Mouse (Mus musculus) lung, embryonic 16.5 days (tissue): ENCODE measurements around the gene Ncan. TPM values are rescaled to one million over a fixed set of nuclear protein-coding genes. Genes with fewer than 3 reads are reported as not detected.
A peak's percentile ranks its signal among the peaks of the same experiment; 100 is the strongest.

ENCODE experiments used
- ATAC-seq: fragments of 200-750 bp; cut with Nextera tagmentation; 2 replicates; pipeline ENCODE4 v1.8.0; 2017; ENCODE audit warnings: low read depth, mild to moderate bottlenecking, moderate library complexity
- H3K27ac ChIP-seq: fragments of 300-500 bp; sonication (generic); 2 replicates; pipeline ENCODE4 v1.5.1; 2014; ENCODE audit warnings: mild to moderate bottlenecking, control low read depth, low read length
- H3K27me3 ChIP-seq: fragments of 300-500 bp; sonication (generic); 2 replicates; pipeline ENCODE4 v1.6.1; 2014; ENCODE audit warnings: low read depth, low read length, mixed read lengths; ENCODE audit not compliant: control insufficient read depth, insufficient read depth
- H3K36me3 ChIP-seq: fragments of 300-500 bp; sonication (generic); 2 replicates; pipeline ENCODE4 v1.6.1; 2014; ENCODE audit warnings: low read length; ENCODE audit not compliant: control insufficient read depth, insufficient read depth
- H3K4me1 ChIP-seq: fragments of 300-500 bp; sonication (generic); replicated peaks from 2 replicates; pipeline ENCODE4 v1.6.1; 2014; ENCODE audit warnings: low read length, mixed read lengths; ENCODE audit not compliant: control insufficient read depth, insufficient read depth
- H3K4me2 ChIP-seq: fragments of 300-500 bp; sonication (generic); 2 replicates; pipeline ENCODE4 v1.6.1; 2014; ENCODE audit warnings: low read depth, low read length, control low read depth
- H3K4me3 ChIP-seq: fragments of 300-500 bp; sonication (generic); 2 replicates; pipeline ENCODE4 v1.5.1; 2014; ENCODE audit warnings: mild to moderate bottlenecking, low read length, control low read depth
- H3K9ac ChIP-seq: fragments of 300-500 bp; sonication (generic); 2 replicates; pipeline ENCODE4 v1.6.1; 2014; ENCODE audit warnings: low read length, control low read depth
- H3K9me3 ChIP-seq: fragments of 300-500 bp; sonication (generic); 2 replicates; pipeline ENCODE4 v1.6.1; 2016; ENCODE audit warnings: low read length; ENCODE audit not compliant: control insufficient read depth
- WGBS: fragments of 180-500 bp; shearing (Covaris S2); extraction: QIAGEN DNeasy Blood & Tissue Kit; methylation state at CpG from one replicate; pipeline ENCODE4 v1.1.7; 2014; 5-methylcytosine and 5-hydroxymethylcytosine counted together
- polyA plus RNA-seq: library from polyadenylated mRNA; unstranded; fragments of >200 nt; fragmentation: Nextera tagmentation; extraction: Ambion mirVana; gene quantifications from 2 replicates; pipeline ENCODE4 v1.2.1, GENCODE M21; 2015

The Ncan gene
- polyA plus RNA-seq, 1 experiment from 2014 or later = 0.21 TPM

- no peak overlapping the region for H3K4me3 ChIP-seq
- H3K9me3 ChIP-seq = no peaks in the 10 kb centered on the region
- H3K27ac ChIP-seq = no peak overlapping the region
- no peaks in the 10 kb centered on the region; the same call in 1 of the 2 replicates for H3K27me3 ChIP-seq
- H3K4me1 ChIP-seq = 0 out of 2 replicates have a peak, but pooled peaks cover 2% of the 10 kb centered on the region
- H3K36me3 ChIP-seq = no peaks in the 10 kb centered on the region
- H3K9ac ChIP-seq = no peak overlapping the region
- peak; percentile 97 for ATAC-seq
- WGBS = 15% methylated on average over 20 of the region's 22 CpGs
- peak overlapping the region; percentile 35; the same call in 1 of the 2 replicates for H3K4me2 ChIP-seq
Observed at GRCm38 (mm10) chr8:70152537-70153257, 32.0 kb upstream of the Ncan start.

DNA sequence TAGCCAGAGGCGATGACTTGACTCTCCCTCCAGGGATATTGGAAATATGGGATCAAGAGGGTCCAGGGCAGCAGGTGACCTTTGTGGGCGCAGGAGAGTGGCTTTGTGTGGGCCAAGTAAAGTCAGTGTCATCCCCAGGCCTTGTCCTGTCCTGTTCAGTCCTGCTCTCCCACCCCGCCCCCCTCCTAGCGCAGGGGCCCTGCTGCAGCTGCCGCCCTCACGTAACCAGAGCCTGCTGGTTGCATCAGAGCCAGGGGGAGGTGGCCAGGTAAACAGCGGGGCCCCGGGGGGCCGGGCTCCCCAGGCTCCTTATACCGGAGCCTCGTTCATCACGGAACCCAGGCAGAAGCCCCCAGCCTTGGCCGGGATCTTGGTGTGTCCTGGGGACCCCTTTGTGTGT lies 29.5 kb upstream of the Ncan start:
- 16% methylated on average over 13 of the region's 13 CpGs for WGBS
- ATAC-seq = no peak
- H3K9ac ChIP-seq = no peak overlapping the region

DNA sequence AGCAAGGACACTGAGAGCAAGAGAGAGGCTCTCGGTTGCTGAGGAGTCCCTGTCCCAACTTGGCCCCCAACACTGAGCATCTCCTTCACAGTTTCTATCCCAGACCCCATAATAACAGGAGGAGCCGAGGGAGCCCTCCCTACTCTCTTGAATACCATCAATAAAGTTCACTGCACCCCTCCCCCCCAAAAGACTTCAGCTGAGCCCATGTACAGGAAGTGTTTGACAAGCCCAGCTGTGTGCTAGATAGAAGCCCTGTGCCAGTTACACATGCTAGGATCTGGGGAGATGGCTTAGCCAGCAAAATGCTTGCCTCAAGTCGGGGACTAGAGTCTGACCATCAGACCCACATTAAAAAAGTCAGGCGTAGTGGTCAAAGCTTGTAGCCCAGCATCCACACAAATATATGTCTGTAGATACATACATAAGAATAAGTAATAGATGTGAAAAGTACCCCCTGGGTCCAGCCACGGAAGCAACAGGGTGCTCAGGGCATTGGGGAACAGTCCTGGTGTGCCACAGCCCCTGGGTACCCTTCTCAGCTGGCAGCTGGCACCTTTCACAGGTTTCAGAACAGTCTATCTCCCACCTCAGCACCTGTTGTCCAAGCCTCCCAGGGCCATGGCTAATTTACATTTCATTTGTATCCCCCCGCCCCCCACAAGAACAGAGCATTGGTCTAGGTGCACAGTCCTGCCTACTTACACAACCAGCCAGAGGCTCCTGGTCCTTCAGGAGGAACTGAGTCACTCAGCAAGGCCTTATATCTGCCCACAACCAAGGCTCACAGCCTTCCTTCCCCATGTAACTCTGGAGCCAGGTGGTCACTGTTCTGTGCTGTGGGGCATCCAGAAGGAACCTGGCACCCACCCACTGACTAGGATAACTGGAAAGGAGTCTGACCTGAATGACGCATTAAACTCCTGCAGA lies 27.3 kb upstream of the Ncan start:
- H3K27ac ChIP-seq = no peak overlapping the region
- H3K9ac ChIP-seq = no peak overlapping the region
- ATAC-seq = no peak
- 81% methylated on average over 7 of the region's 7 CpGs for WGBS
- H3K4me3 ChIP-seq = no peak overlapping the region
- no peak overlapping the region for H3K4me2 ChIP-seq
- H3K27me3 ChIP-seq = no peaks in the 10 kb centered on the region; the same call in 1 of the 2 replicates
- 0 out of 2 replicates have a peak, but pooled peaks cover 2% of the 10 kb centered on the region for H3K4me1 ChIP-seq
- H3K36me3 ChIP-seq = peaks cover 25% of the 10 kb centered on the region
- no peaks in the 10 kb centered on the region for H3K9me3 ChIP-seq

More for the DNA sequence above, 29.5 kb upstream of the Ncan start:
- Histone ChIP-seq H3K4me2 (no peak overlapping the region), H3K27ac (no peak overlapping the region), H3K36me3 (peaks cover 17% of the 10 kb centered on the region), H3K9me3 (no peaks in the 10 kb centered on the region), H3K4me1 (0 out of 2 replicates have a peak, but pooled peaks cover 2% of the 10 kb centered on the region), H3K4me3 (no peak overlapping the region), H3K27me3 (no peaks in the 10 kb centered on the region; the same call in 1 of the 2 replicates)

DNA sequence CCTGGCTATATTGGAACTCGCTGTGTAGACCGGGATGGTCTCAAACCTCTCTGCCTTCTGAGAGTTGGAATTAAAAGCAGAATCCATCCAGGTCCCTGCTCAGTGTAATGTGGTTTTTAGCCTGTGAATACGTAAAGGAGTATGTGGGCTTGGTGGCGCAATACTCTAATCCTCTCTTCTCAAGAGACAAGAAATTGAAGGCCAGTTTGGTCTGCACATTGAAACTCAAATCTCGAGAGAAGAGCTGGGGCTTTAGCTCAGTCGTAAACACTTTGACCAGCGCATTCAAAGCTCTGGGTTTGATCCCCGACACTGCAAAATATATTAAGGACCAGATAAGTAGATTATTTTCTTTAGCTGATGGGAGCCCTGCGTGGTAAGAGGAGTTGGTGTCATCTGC lies 19.3 kb upstream of the Ncan start:
- H3K36me3 ChIP-seq = peaks cover 18% of the 10 kb centered on the region
- H3K4me2 ChIP-seq = peak overlapping the region; percentile 61
- H3K4me1 ChIP-seq = peaks cover 15% of the 10 kb centered on the region
- WGBS = 5% methylated on average over 9 of the region's 9 CpGs
- H3K27ac ChIP-seq = peak overlapping the region; percentile 75
- no peaks in the 10 kb centered on the region for H3K27me3 ChIP-seq
- peak overlapping the region; percentile 77 for H3K9ac ChIP-seq
- ATAC-seq = no peak
- H3K9me3 ChIP-seq = no peaks in the 10 kb centered on the region
- H3K4me3 ChIP-seq = peak overlapping the region; percentile 70

- H3K9ac ChIP-seq = peak within 1 kb of the TSS; percentile 77
- H3K27ac ChIP-seq = peak within 1 kb of the TSS; percentile 75
- peak; percentile 98 for ATAC-seq
- H3K27me3 ChIP-seq = no peaks in the 10 kb centered on the region
- 0% methylated on average over 46 of the region's 46 CpGs for WGBS
- peaks cover 13% of the 10 kb centered on the region for H3K36me3 ChIP-seq
- H3K4me1 ChIP-seq = peaks cover 15% of the 10 kb centered on the region
- H3K4me3 ChIP-seq = peak within 1 kb of the TSS; percentile 70
- H3K9me3 ChIP-seq = no peaks in the 10 kb centered on the region
- peak within 1 kb of the TSS; percentile 61 for H3K4me2 ChIP-seq
Observed at GRCm38 (mm10) chr8:70139026-70139857, 18.6 kb upstream of the Ncan start, which contains the start of the genes Rfxank, Borcs8 and Mef2b. Gene Rfxank, minus strand, starts transcription at chr8:70139154. Gene Borcs8, plus strand, starts transcription at chr8:70139499. Gene Mef2b, plus strand, starts transcription at chr8:70139711.

DNA sequence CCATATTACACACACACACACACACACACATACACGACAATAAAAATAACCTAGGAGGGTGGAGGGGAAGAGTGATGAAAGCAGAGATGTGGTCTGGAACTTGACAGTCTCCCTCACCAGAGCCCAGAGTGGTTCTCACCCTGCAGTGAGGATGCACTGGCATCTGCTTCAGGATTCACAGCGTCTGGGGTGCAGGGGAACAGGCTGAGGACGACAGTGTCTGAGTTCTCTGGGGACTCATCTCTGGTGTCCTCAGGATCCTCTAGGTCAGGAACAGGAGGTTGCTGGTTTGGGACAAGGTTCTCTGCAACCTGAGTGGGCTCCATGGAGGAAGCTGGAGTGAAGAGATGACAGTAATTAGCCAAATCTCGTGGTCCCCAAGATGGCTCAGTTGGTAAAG lies 17.2 kb upstream of the Ncan start:
- Histone ChIP-seq H3K4me2 (peak overlapping the region; percentile 55), H3K27me3 (no peaks in the 10 kb centered on the region), H3K36me3 (peaks cover 14% of the 10 kb centered on the region), H3K27ac (no peak overlapping the region), H3K9me3 (no peaks in the 10 kb centered on the region), H3K9ac (peak overlapping the region; percentile 69), H3K4me1 (peaks cover 15% of the 10 kb centered on the region), H3K4me3 (peak overlapping the region; percentile 58; the same call in 1 of the 2 replicates)
- 75% methylated on average over 4 of the region's 4 CpGs for WGBS
- ATAC-seq = no peak

- H3K36me3 ChIP-seq = peaks cover 11% of the 10 kb centered on the region
- no peak overlapping the region for H3K27ac ChIP-seq
- WGBS = 88% methylated on average over 4 of the region's 4 CpGs
- no peaks in the 10 kb centered on the region for H3K9me3 ChIP-seq
- no peak overlapping the region for H3K4me3 ChIP-seq
- H3K4me1 ChIP-seq = peaks cover 18% of the 10 kb centered on the region
- H3K9ac ChIP-seq = no peak overlapping the region
- no peaks in the 10 kb centered on the region for H3K27me3 ChIP-seq
- no peak overlapping the region for H3K4me2 ChIP-seq
- ATAC-seq = no peak
Observed at GRCm38 (mm10) chr8:70136591-70136990, 15.9 kb upstream of the Ncan start.

GRCm38 (mm10) chr8:70134931-70135330 lies 14.3 kb upstream of the Ncan start:
- peaks cover 11% of the 10 kb centered on the region for H3K36me3 ChIP-seq

More at GRCm38 (mm10) chr8:70134931-70135330, 14.3 kb upstream of the Ncan start:
- Histone ChIP-seq H3K27ac (no peak overlapping the region), H3K27me3 (no peaks in the 10 kb centered on the region), H3K4me1 (peaks cover 14% of the 10 kb centered on the region), H3K4me3 (no peak overlapping the region), H3K9me3 (no peaks in the 10 kb centered on the region), H3K9ac (no peak overlapping the region), H3K4me2 (no peak overlapping the region)
- ATAC-seq = no peak
- WGBS = 85% methylated on average over 9 of the region's 9 CpGs
